Comparison of ENCODE assay signal across 8 mouse cellular contexts in genomic region chr13:113587200-113587936, GRCm38 (mm10). TPM values are rescaled to one million over a fixed set of nuclear protein-coding genes. Genes with fewer than 3 reads are reported as not detected.
DNase-seq lines count a peak whose midpoint lies in the region; ATAC-seq lines count a peak whose summit lies in the region.

No protein-coding gene starts in this region.

- 11% methylated on average over 15 of the region's 15 CpGs for WGBS in embryonic facial prominence, embryonic 10.5 days
- 40% methylated on average over 15 of the region's 15 CpGs for WGBS in intestine, embryonic 15.5 days
- WGBS in midbrain, embryonic 14.5 days = 7% methylated on average over 15 of the region's 15 CpGs

- peak; percentile 50 for ATAC-seq in intestine, embryonic 15.5 days
- ATAC-seq in midbrain, embryonic 14.5 days (ENCODE audit: low FRiP score, low TSS enrichment) = peak; percentile 90

- DNase-seq in cerebellum, postnatal 10 days = peak; percentile 32 to 64
- DNase-seq in cerebellum, adult 8-10 months = no peak
- DNase-seq in embryonic facial prominence, embryonic 10.5 days (ENCODE audit: low spot score) = peak; percentile 64
- DNase-seq in midbrain, embryonic 14.5 days = peak; percentile 78
- no peak for DNase-seq in B cell, adult 2 months
- DNase-seq in thymus, postnatal 0 days (ENCODE audit: low spot score) = no peak
- DNase-seq in gastrocnemius, postnatal 25 days = no peak

- peaks cover 31% of the 10 kb centered on the region for H3K4me1 ChIP-seq in embryonic facial prominence, embryonic 10.5 days
- peaks cover 6% of the 10 kb centered on the region; the same call in 1 of the 2 replicates for H3K4me1 ChIP-seq in intestine, embryonic 15.5 days (replicated peaks)
- H3K4me1 ChIP-seq in midbrain, embryonic 14.5 days (ENCODE audit: control insufficient read depth, insufficient read depth, low read length) = peaks cover 14% of the 10 kb centered on the region

- peak overlapping the region; percentile 36 for H3K4me3 ChIP-seq in embryonic facial prominence, embryonic 10.5 days
- no peak overlapping the region for H3K4me3 ChIP-seq in intestine, embryonic 15.5 days (replicated peaks)
- no peak overlapping the region for H3K4me3 ChIP-seq in midbrain, embryonic 14.5 days (replicated peaks; ENCODE audit: low read depth, low read length)

- peaks cover 24% of the 10 kb centered on the region for H3K36me3 ChIP-seq in embryonic facial prominence, embryonic 10.5 days (replicated peaks)
- 0 out of 2 replicates have a peak, but pooled peaks cover 5% of the 10 kb centered on the region for H3K36me3 ChIP-seq in intestine, embryonic 15.5 days
- peaks cover 9% of the 10 kb centered on the region for H3K36me3 ChIP-seq in midbrain, embryonic 14.5 days (ENCODE audit: control insufficient read depth, insufficient read depth, low read length)

- no peak overlapping the region for H3K4me2 ChIP-seq in intestine, embryonic 15.5 days (replicated peaks)
- peak overlapping the region; percentile 27 for H3K4me2 ChIP-seq in midbrain, embryonic 14.5 days (ENCODE audit: low read length)

- peak overlapping the region; percentile 73 for H3K27ac ChIP-seq in embryonic facial prominence, embryonic 10.5 days (replicated peaks)
- H3K27ac ChIP-seq in intestine, embryonic 15.5 days = no peak overlapping the region
- peak overlapping the region; percentile 72 for H3K27ac ChIP-seq in midbrain, embryonic 14.5 days (replicated peaks; ENCODE audit: low read depth, low read length)

- H3K9ac ChIP-seq in intestine, embryonic 15.5 days = no peak overlapping the region
- H3K9ac ChIP-seq in midbrain, embryonic 14.5 days (replicated peaks; ENCODE audit: low read length) = no peak overlapping the region

- peaks cover 5% of the 10 kb centered on the region for H3K27me3 ChIP-seq in embryonic facial prominence, embryonic 10.5 days (replicated peaks; ENCODE audit: low read depth, poor library complexity, severe bottlenecking)
- H3K27me3 ChIP-seq in intestine, embryonic 15.5 days (replicated peaks) = no peaks in the 10 kb centered on the region
- H3K27me3 ChIP-seq in midbrain, embryonic 14.5 days (ENCODE audit: control insufficient read depth, insufficient read depth, low read length) = no peaks in the 10 kb centered on the region

- H3K9me3 ChIP-seq in embryonic facial prominence, embryonic 10.5 days = no peaks in the 10 kb centered on the region
- no peaks in the 10 kb centered on the region for H3K9me3 ChIP-seq in intestine, embryonic 15.5 days
- no peaks in the 10 kb centered on the region for H3K9me3 ChIP-seq in midbrain, embryonic 14.5 days (ENCODE audit: control insufficient read depth, low read length)

RNA-seq across cellular contexts. Expression of gene Snx18, which starts 31.0 kb away (rescaled TPM):
- polyA plus RNA-seq in embryonic facial prominence, embryonic 10.5 days (2016; fragmentation: Nextera tagmentation; extraction: Ambion mirVana) = 18.0 and 18.4 TPM in 2 replicates
- 18.1 and 20.3 TPM in 2 replicates for polyA plus RNA-seq in intestine, embryonic 15.5 days (2015; fragmentation: Nextera tagmentation; extraction: Ambion mirVana)
- polyA plus RNA-seq in midbrain, embryonic 14.5 days (2014; fragmentation: Nextera tagmentation; extraction: Ambion mirVana) = 10.3 and 13.2 TPM in 2 replicates
- 12.9 and 15.5 TPM in 2 replicates for polyA plus RNA-seq in thymus, postnatal 0 days (2015; fragmentation: Nextera tagmentation; extraction: Ambion mirVana)
- 10 to 100 TPM in 1 of 2 experiments, 1 to 10 TPM in 1; 9.1 to 11.0 TPM for total RNA-seq in gastrocnemius, postnatal 25 days (2021)

Comparison
In these comparisons a context has a peak if more than half of its experiments do, and no peak if none do; other contexts are left out.
1. DNase-seq: peak in cerebellum, postnatal 10 days (2 of 2), embryonic facial prominence, embryonic 10.5 days (single experiment) and midbrain, embryonic 14.5 days (single experiment); none in cerebellum, adult 8-10 months (single experiment), B cell, adult 2 months (0 of 2), thymus, postnatal 0 days (single experiment) and gastrocnemius, postnatal 25 days (single experiment).